Mouse (Mus musculus) MEL (cell line): ENCODE data around the gene 1700034J05Rik. TPM values are rescaled to one million over a fixed set of nuclear protein-coding genes. Genes with fewer than 3 reads are reported as not detected.

Experiments used
- DNase-seq: peaks from one replicate; pipeline ENCODE4 v3.0.0; 2011; ENCODE audit warnings: low read depth, low spot score
- H3K27ac ChIP-seq: 2 replicates; pipeline ENCODE4 v1.5.1; 2012; ENCODE audit warnings: low read depth, mild to moderate bottlenecking, control low read depth, low read length, moderate library complexity; ENCODE audit not compliant: control insufficient read depth
- H3K27me3 ChIP-seq, 2 experiments: fragments of 150-350 bp in 1 of 2; sonication (generic) in 1 of 2; 2 replicates each; pipeline ENCODE4 v1.6.1; 2012; ENCODE audit warnings: low read length in 2 of 2, mild to moderate bottlenecking in 2 of 2, improper control_type of control experiment in 1 of 2, moderate library complexity in 1 of 2; ENCODE audit not compliant: insufficient read depth in 2 of 2, control insufficient read depth in 1 of 2
- H3K36me3 ChIP-seq, 2 experiments: 2 replicates each; pipeline ENCODE4 v1.6.1; 2012 to 2014; ENCODE audit warnings: low read length in 2 of 2, improper control_type of control experiment in 1 of 2, inconsistent platforms in 1 of 2, mild to moderate bottlenecking in 1 of 2; ENCODE audit not compliant: insufficient read depth in 2 of 2, control insufficient read depth in 1 of 2
- H3K4me1 ChIP-seq, 2 experiments: fragments of 150-350 bp in 1 of 2; sonication (generic) in 1 of 2; 2 replicates each; pipeline ENCODE4 v1.6.1; 2012; ENCODE audit warnings: low read length in 2 of 2, improper control_type of control experiment in 1 of 2, mild to moderate bottlenecking in 1 of 2; ENCODE audit not compliant: insufficient read depth in 2 of 2, control insufficient read depth in 1 of 2
- H3K4me3 ChIP-seq, 2 experiments: fragments of 150-350 bp in 1 of 2; sonication (generic) in 1 of 2; 2 replicates each; pipeline ENCODE4 v1.5.1; 2012; ENCODE audit warnings: low read depth in 2 of 2, low read length in 2 of 2, mild to moderate bottlenecking in 2 of 2, moderate library complexity in 2 of 2, control low read depth in 1 of 2, improper control_type of control experiment in 1 of 2; ENCODE audit not compliant: control insufficient read depth in 1 of 2, insufficient read depth in 1 of 2
- H3K79me2 ChIP-seq: 2 replicates; pipeline ENCODE4 v1.6.1; 2012; ENCODE audit warnings: mild to moderate bottlenecking, low read length, moderate library complexity; ENCODE audit not compliant: control insufficient read depth, poor library complexity, insufficient read depth
- H3K9ac ChIP-seq: 2 replicates; pipeline ENCODE4 v1.6.1; 2012; ENCODE audit warnings: low read depth, mild to moderate bottlenecking, control low read depth, low read length, moderate library complexity; ENCODE audit not compliant: control insufficient read depth, poor library complexity, severe bottlenecking
- H3K9me3 ChIP-seq: fragments of 150-350 bp; sonication (generic); replicated peaks from 2 replicates; pipeline ENCODE4 v1.6.1; 2012; ENCODE audit warnings: mild to moderate bottlenecking, low read length, improper control_type of control experiment, moderate library complexity; ENCODE audit not compliant: insufficient read depth
- BHLHE40 ChIP-seq: IDR thresholded peaks from 2 replicates; pipeline ENCODE4 v1.6.1; 2012; ENCODE audit warnings: low read depth, mild to moderate bottlenecking, inconsistent platforms, low read length, improper control_type of control experiment, borderline replicate concordance
- CHD2 ChIP-seq: IDR thresholded peaks from 2 replicates; pipeline ENCODE4 v1.6.1; 2011; ENCODE audit warnings: low read length, improper control_type of control experiment
- ELF1 ChIP-seq: IDR thresholded peaks from 2 replicates; pipeline ENCODE4 v1.6.1; 2014; ENCODE audit warnings: low read depth, mild to moderate bottlenecking, inconsistent platforms, low read length, improper control_type of control experiment, moderate library complexity
- EP300 ChIP-seq, 2 experiments: IDR thresholded peaks; 2 replicates each; pipeline ENCODE4 v1.6.1; 2011; ENCODE audit warnings: improper control_type of control experiment in 2 of 2, low read length in 2 of 2, low read depth in 1 of 2, mild to moderate bottlenecking in 1 of 2
- ETS1 ChIP-seq: IDR thresholded peaks from 2 replicates; pipeline ENCODE4 v1.6.1; 2012; ENCODE audit warnings: low read depth, mild to moderate bottlenecking, inconsistent platforms, low read length, improper control_type of control experiment, moderate library complexity
- GABPA ChIP-seq: IDR thresholded peaks from 2 replicates; pipeline ENCODE4 v1.6.1; 2012; ENCODE audit warnings: low read depth, mild to moderate bottlenecking, inconsistent platforms, low read length, improper control_type of control experiment, moderate library complexity
- GATA1 ChIP-seq: IDR thresholded peaks from 2 replicates; pipeline ENCODE4 v1.6.1; 2011; ENCODE audit warnings: low read depth, low read length, improper control_type of control experiment
- HCFC1 ChIP-seq: IDR thresholded peaks from 2 replicates; pipeline ENCODE4 v1.6.1; 2012; ENCODE audit warnings: low read depth, mild to moderate bottlenecking, inconsistent platforms, low read length, improper control_type of control experiment, moderate library complexity
- KAT2A ChIP-seq: conservative IDR thresholded peaks from 2 replicates; pipeline ENCODE4 v1.6.1; 2012; ENCODE audit warnings: low read depth, low read length, improper control_type of control experiment, inconsistent platforms
- MAFK ChIP-seq: IDR thresholded peaks from 2 replicates; pipeline ENCODE4 v1.6.1; 2011; ENCODE audit warnings: low read depth, mild to moderate bottlenecking, low read length, improper control_type of control experiment, borderline replicate concordance
- MAX ChIP-seq: IDR thresholded peaks from 2 replicates; pipeline ENCODE4 v1.6.1; 2011; ENCODE audit warnings: low read length, improper control_type of control experiment
- MAZ ChIP-seq: IDR thresholded peaks from 2 replicates; pipeline ENCODE4 v1.6.1; 2012; ENCODE audit warnings: low read depth, mild to moderate bottlenecking, inconsistent platforms, low read length, improper control_type of control experiment
- MEF2A ChIP-seq: IDR thresholded peaks from 2 replicates; pipeline ENCODE4 v1.6.1; 2014; ENCODE audit warnings: low read depth, mild to moderate bottlenecking, inconsistent platforms, low read length, improper control_type of control experiment; ENCODE audit not compliant: poor library complexity, insufficient replicate concordance, severe bottlenecking; ENCODE audit errors: extremely low read depth
- MXI1 ChIP-seq: IDR thresholded peaks from 2 replicates; pipeline ENCODE4 v1.6.1; 2011; ENCODE audit warnings: mild to moderate bottlenecking, low read depth, low read length, improper control_type of control experiment
- MYC ChIP-seq: IDR thresholded peaks from 2 replicates; pipeline ENCODE4 v1.6.1; 2011; ENCODE audit warnings: low read depth, mild to moderate bottlenecking, low read length, improper control_type of control experiment, moderate library complexity
- NRF1 ChIP-seq: IDR thresholded peaks from 2 replicates; pipeline ENCODE4 v1.6.1; 2014; ENCODE audit warnings: low read depth, mild to moderate bottlenecking, inconsistent platforms, low read length, improper control_type of control experiment, moderate library complexity; ENCODE audit not compliant: poor library complexity, insufficient read depth, severe bottlenecking
- POLR2AphosphoS2 ChIP-seq: IDR thresholded peaks from 2 replicates; pipeline ENCODE4 v1.6.1; 2011; ENCODE audit warnings: low read length, improper control_type of control experiment
- RCOR1 ChIP-seq: IDR thresholded peaks from 2 replicates; pipeline ENCODE4 v1.6.1; 2012; ENCODE audit warnings: low read depth, mild to moderate bottlenecking, inconsistent platforms, low read length, improper control_type of control experiment
- SIN3A ChIP-seq: IDR thresholded peaks from 2 replicates; pipeline ENCODE4 v1.6.1; 2012; ENCODE audit warnings: low read length, improper control_type of control experiment, inconsistent platforms
- SMC3 ChIP-seq: IDR thresholded peaks from 2 replicates; pipeline ENCODE4 v1.6.1; 2011; ENCODE audit warnings: low read depth, low read length, improper control_type of control experiment
- TAL1 ChIP-seq: IDR thresholded peaks from 2 replicates; pipeline ENCODE4 v1.6.1; 2012; ENCODE audit warnings: mild to moderate bottlenecking, inconsistent platforms, low read length, moderate library complexity, mixed read lengths
- TBP ChIP-seq: IDR thresholded peaks from 2 replicates; pipeline ENCODE4 v1.8.0; 2011; ENCODE audit warnings: low read depth, low read length, improper control_type of control experiment
- USF1 ChIP-seq: IDR thresholded peaks from 2 replicates; pipeline ENCODE4 v1.6.1; 2014; ENCODE audit warnings: low read depth, mild to moderate bottlenecking, inconsistent platforms, low read length, improper control_type of control experiment, moderate library complexity
- ZC3H11A ChIP-seq: IDR thresholded peaks from 2 replicates; pipeline ENCODE4 v1.6.1; 2012; ENCODE audit warnings: low read depth, mild to moderate bottlenecking, inconsistent platforms, low read length, improper control_type of control experiment
- polyA plus RNA-seq, 2 experiments: library from polyadenylated mRNA; stranded (reverse) in 1 of 2; unstranded in 1 of 2; fragments of >175 nt in 1 of 2; fragments of >200 nt in 1 of 2; gene quantifications; 2 replicates each; pipeline versions ENCODE4 v1.2.1 to v1.2.4; 2012; ENCODE audit warnings: low replicate concordance in 2 of 2, low read depth in 1 of 2; ENCODE audit not compliant: insufficient read length in 2 of 2, insufficient read depth in 1 of 2, missing spikeins in 1 of 2
- total RNA-seq: library from RNA; depleted of rRNA; stranded (reverse); fragments of 300-350 nt; gene quantifications from 2 replicates; pipeline ENCODE4 v1.2.3, GENCODE M21; 2012

1700034J05Rik gene
- total and polyA plus RNA-seq, 3 experiments: not detected

DNA sequence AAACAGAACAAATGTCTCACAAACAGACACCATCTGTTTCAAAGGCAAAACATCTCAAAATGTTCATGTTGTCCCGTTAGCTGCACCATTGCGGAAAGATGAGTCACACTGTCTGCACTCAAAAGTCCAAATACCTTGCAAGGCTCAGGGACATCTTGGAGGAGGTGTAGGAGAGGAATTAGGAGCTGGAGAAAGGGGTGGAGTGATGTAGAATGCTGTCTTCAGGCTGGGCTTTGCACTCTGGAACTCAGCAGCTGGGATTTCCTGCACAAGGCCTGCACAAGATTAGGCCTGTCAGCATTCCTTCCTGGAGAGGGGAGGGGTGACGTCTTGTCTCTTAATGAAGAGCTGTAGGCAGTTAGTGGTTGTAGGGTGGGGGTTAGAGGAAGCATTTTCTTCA is 30.3 kb upstream of the 1700034J05Rik start:
- Histone ChIP-seq H3K36me3 (no peaks in the 10 kb centered on the region; a peak in 1 of 4 replicates), H3K27me3 (no peaks in the 10 kb centered on the region), H3K4me3 (no peak overlapping the region), H3K9me3 (no peaks in the 10 kb centered on the region), H3K27ac (no peak overlapping the region), H3K79me2 (no peaks in the 10 kb centered on the region), H3K9ac (no peak overlapping the region), H3K4me1 (no peaks in the 10 kb centered on the region)
- DNase-seq: no peak
- TF ChIP-seq TAL1: no peak
- no peak for TF ChIP-seq POLR2AphosphoS2
- TF ChIP-seq MYC: no peak
- TF ChIP-seq RCOR1: no peak
- no peak for TF ChIP-seq MXI1

DNA sequence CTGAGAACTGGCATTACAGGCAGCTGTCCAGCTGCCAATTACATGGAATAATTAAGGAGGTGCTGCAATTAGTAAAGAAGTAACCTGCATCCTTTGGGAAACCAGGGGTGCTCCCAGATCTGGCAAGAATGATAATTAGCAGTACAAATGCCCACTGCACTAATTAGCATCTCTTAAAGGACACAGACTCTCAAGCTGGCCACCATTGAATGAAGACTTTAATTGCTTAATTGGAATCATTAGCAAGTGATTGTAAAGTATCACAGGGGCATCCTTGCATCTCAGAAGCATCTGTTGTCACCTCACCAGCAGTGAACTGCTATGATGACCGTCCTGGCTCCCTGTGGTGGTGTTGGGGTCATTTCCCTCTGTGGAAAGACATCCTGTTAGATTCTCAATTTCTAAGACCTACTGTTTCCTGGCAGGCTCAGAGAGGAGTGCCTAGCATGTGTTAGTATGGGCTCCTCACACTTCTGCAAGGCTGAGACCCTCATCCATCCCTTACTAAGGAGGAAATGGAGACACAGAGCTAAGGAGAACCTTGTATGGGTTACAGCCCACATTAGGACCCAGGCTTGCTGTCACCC is 27.1 kb upstream of the 1700034J05Rik start:
- Histone ChIP-seq H3K36me3 (no peaks in the 10 kb centered on the region; a peak in 1 of 4 replicates), H3K4me1 (no peaks in the 10 kb centered on the region)

DNA sequence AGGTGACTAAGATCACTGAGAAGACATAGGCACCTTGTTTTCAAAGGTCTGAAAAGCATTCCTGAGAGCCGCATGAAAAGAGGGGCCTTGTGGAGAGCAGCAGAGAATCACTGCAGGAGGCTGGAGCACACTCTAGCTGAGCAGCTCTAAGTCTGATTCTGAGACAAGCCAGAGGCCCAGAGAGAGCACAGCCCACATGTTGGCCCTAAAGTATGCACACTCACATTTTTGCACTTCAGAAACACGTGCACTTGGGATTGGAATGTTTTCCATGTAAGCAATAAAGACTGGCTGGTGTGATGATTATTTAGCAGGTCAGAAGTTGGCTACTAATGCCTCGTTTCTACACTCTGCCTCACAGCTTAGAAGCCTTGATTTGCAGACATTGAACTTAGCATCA is 25.7 kb upstream of the 1700034J05Rik start:
- Histone ChIP-seq H3K4me1 (no peaks in the 10 kb centered on the region), H3K79me2 (no peaks in the 10 kb centered on the region), H3K27ac (no peak overlapping the region), H3K9ac (no peak overlapping the region), H3K27me3 (no peaks in the 10 kb centered on the region), H3K36me3 (no peaks in the 10 kb centered on the region; a peak in 1 of 4 replicates), H3K9me3 (no peaks in the 10 kb centered on the region), H3K4me3 (no peak overlapping the region)
- DNase-seq: no peak
- TF ChIP-seq MYC (no peak), SIN3A (no peak), NRF1 (no peak), TAL1 (no peak), BHLHE40 (no peak), KAT2A (no peak), GABPA (no peak), RCOR1 (no peak), USF1 (no peak), ZC3H11A (no peak)
- TF ChIP-seq, all 39 proteins: peak for 0

More for the DNA sequence above, 27.1 kb upstream of the 1700034J05Rik start:
- DNase-seq: no peak
- Histone ChIP-seq H3K4me3 (no peak overlapping the region), H3K79me2 (no peaks in the 10 kb centered on the region), H3K9ac (no peak overlapping the region), H3K27ac (no peak overlapping the region)
- TF ChIP-seq MAZ: no peak
- no peak for TF ChIP-seq MEF2A
- TF ChIP-seq SIN3A: no peak
- TF ChIP-seq CHD2: no peak
- no peak for TF ChIP-seq USF1
- no peak for TF ChIP-seq HCFC1
- no peak for TF ChIP-seq POLR2AphosphoS2
- TF ChIP-seq NRF1: no peak
- TF ChIP-seq EP300 (IDR thresholded peaks at IDR 0.05; ENCODE audit: low read depth in 1 of 2, low read length in 2 of 2): no peak
- TF ChIP-seq KAT2A: no peak
- no peak for TF ChIP-seq RCOR1
- no peak for TF ChIP-seq GABPA
- TF ChIP-seq ELF1: no peak
- no peak for TF ChIP-seq MAFK
- TF ChIP-seq MAX: no peak
- no peak for TF ChIP-seq GATA1
- no peak for TF ChIP-seq ETS1
- TF ChIP-seq SMC3: no peak
- no peak for TF ChIP-seq TBP
- TF ChIP-seq, all 39 proteins: peak for 0
- Histone ChIP-seq H3K27me3 (no peaks in the 10 kb centered on the region), H3K9me3 (no peaks in the 10 kb centered on the region)
